Mouse (Mus musculus) liver, embryonic 16.5 days (tissue): ENCODE measurements around the gene Kcnk1. TPM values are rescaled to one million over a fixed set of nuclear protein-coding genes. Genes with fewer than 3 reads are reported as not detected.

Experiments
- ATAC-seq: fragments of 200-750 bp; cut with Nextera tagmentation; 2 replicates; pipeline ENCODE4 v1.8.0; 2017; ENCODE audit warnings: low read depth, mild to moderate bottlenecking, moderate number of reproducible peaks, moderate library complexity
- H3K27ac ChIP-seq: fragments of 300-500 bp; sonication (generic); 2 replicates; pipeline ENCODE4 v1.5.1; 2014; ENCODE audit warnings: mild to moderate bottlenecking, low read length
- H3K27me3 ChIP-seq: fragments of 300-500 bp; sonication (generic); 2 replicates; pipeline ENCODE4 v1.6.1; 2014; ENCODE audit warnings: low read depth, low read length, mixed read lengths; ENCODE audit not compliant: control insufficient read depth, insufficient read depth
- H3K36me3 ChIP-seq: fragments of 300-500 bp; sonication (generic); 2 replicates; pipeline ENCODE4 v1.6.1; 2014; ENCODE audit warnings: mild to moderate bottlenecking; ENCODE audit not compliant: control insufficient read depth, insufficient read depth
- H3K4me1 ChIP-seq: fragments of 300-500 bp; sonication (generic); 2 replicates; pipeline ENCODE4 v1.6.1; 2014; ENCODE audit warnings: low read depth, low read length, mixed read lengths; ENCODE audit not compliant: control insufficient read depth
- H3K4me2 ChIP-seq: fragments of 300-500 bp; sonication (generic); 2 replicates; pipeline ENCODE4 v1.6.1; 2014; ENCODE audit warnings: low read depth, low read length, mixed read lengths
- H3K4me3 ChIP-seq: fragments of 300-500 bp; sonication (generic); 2 replicates; pipeline ENCODE4 v1.5.1; 2014; ENCODE audit warnings: low read depth, mild to moderate bottlenecking, low read length
- H3K9ac ChIP-seq: fragments of 300-500 bp; sonication (generic); 2 replicates; pipeline ENCODE4 v1.6.1; 2014; ENCODE audit warnings: low read depth, low read length
- H3K9me3 ChIP-seq: fragments of 300-500 bp; sonication (generic); replicated peaks from 2 replicates; pipeline ENCODE4 v1.6.1; 2016; ENCODE audit warnings: low read length; ENCODE audit not compliant: control insufficient read depth
- WGBS: fragments of 180-500 bp; shearing (Covaris S2); extraction: QIAGEN DNeasy Blood & Tissue Kit; methylation state at CpG from one replicate; pipeline ENCODE4 v1.1.7; 2014; ENCODE audit not compliant: insufficient replicate concordance; 5-methylcytosine and 5-hydroxymethylcytosine counted together
- polyA plus RNA-seq: library from polyadenylated mRNA; unstranded; fragments of >200 nt; fragmentation: Nextera tagmentation; extraction: Ambion mirVana; gene quantifications from 2 replicates; pipeline ENCODE4 v1.2.1, GENCODE M21; 2015

Kcnk1 gene
- polyA plus RNA-seq, 1 experiment from 2014 or later, result 0.61 TPM

GRCm38 (mm10) chr8:126075400-126075799, 80.4 kb downstream of the Kcnk1 start:
- ATAC-seq, result no peak
- Histone ChIP-seq H3K27me3 (no peaks in the 10 kb centered on the region), H3K9ac (no peak overlapping the region), H3K4me1 (no peaks in the 10 kb centered on the region), H3K36me3 (no peaks in the 10 kb centered on the region), H3K4me2 (no peak overlapping the region), H3K4me3 (no peak overlapping the region), H3K27ac (no peak overlapping the region), H3K9me3 (no peaks in the 10 kb centered on the region)
- 13% methylated on average over 10 of the region's 10 CpGs for WGBS

Other genes with a start within 250 kb of the Kcnk1 start
- 0.06 and 0.07 TPM in 2 replicates for gene Pcnx2, start 96.9 kb upstream of the Kcnk1 start, polyA plus RNA-seq
- gene Map3k21, start 84.7 kb upstream of the Kcnk1 start, polyA plus RNA-seq, result 0.08 and 0.21 TPM in 2 replicates